Mouse (Mus musculus) MEL-GATA-1-ER (cell line): ENCODE data around the gene Tgfb3.
A peak's percentile ranks its signal among the peaks of the same experiment; 100 is the strongest.

ENCODE experiments used
- DNase-seq: peaks from one replicate; pipeline ENCODE4 v3.0.0-alpha.2; 2012; ENCODE audit warnings: low read depth; ENCODE audit errors: extremely low read depth

The Tgfb3 gene

GRCm38 (mm10) chr12:86030932-86031331 is 47.9 kb downstream of the Tgfb3 start:
- no peak for DNase-seq

GRCm38 (mm10) chr12:86027747-86028146 is 51.1 kb downstream of the Tgfb3 start:
- DNase-seq = no peak

- no peak for DNase-seq
Observed at GRCm38 (mm10) chr12:86027000-86027399, 51.8 kb downstream of the Tgfb3 start.

GRCm38 (mm10) chr12:86025480-86025879 is 53.4 kb downstream of the Tgfb3 start:
- no peak for DNase-seq

GRCm38 (mm10) chr12:86024426-86024825 is 54.4 kb downstream of the Tgfb3 start:
- peak; percentile 9 for DNase-seq

GRCm38 (mm10) chr12:86023081-86023871 is 55.6 kb downstream of the Tgfb3 start:
- peak; percentile 32 for DNase-seq

GRCm38 (mm10) chr12:86022282-86022984 is 56.4 kb downstream of the Tgfb3 start:
- DNase-seq = no peak

- no peak for DNase-seq
Observed at GRCm38 (mm10) chr12:86021583-86021982, 57.3 kb downstream of the Tgfb3 start.

- no peak for DNase-seq
Observed at GRCm38 (mm10) chr12:86017360-86017759, 61.5 kb downstream of the Tgfb3 start.

GRCm38 (mm10) chr12:86015114-86015513 is 63.7 kb downstream of the Tgfb3 start:
- DNase-seq = no peak

- no peak for DNase-seq
Observed at GRCm38 (mm10) chr12:86014621-86015020, 64.2 kb downstream of the Tgfb3 start.

- DNase-seq = no peak
Observed at GRCm38 (mm10) chr12:86014174-86014573, 64.7 kb downstream of the Tgfb3 start.

- no peak for DNase-seq
Observed at GRCm38 (mm10) chr12:86012195-86012594, 66.6 kb downstream of the Tgfb3 start.

GRCm38 (mm10) chr12:86010656-86011055 is 68.2 kb downstream of the Tgfb3 start:
- no peak for DNase-seq

- DNase-seq = no peak
Observed at GRCm38 (mm10) chr12:86007377-86007776, 71.5 kb downstream of the Tgfb3 start.
